Mouse (Mus musculus): ENCODE measurements around the gene Rnf144a. TPM values are rescaled to one million over a fixed set of nuclear protein-coding genes. Genes with fewer than 3 reads are reported as not detected.

Gene Rnf144a
- polyA plus RNA-seq, 1 experiment from 2014 or later: 20.1 TPM

DNA sequence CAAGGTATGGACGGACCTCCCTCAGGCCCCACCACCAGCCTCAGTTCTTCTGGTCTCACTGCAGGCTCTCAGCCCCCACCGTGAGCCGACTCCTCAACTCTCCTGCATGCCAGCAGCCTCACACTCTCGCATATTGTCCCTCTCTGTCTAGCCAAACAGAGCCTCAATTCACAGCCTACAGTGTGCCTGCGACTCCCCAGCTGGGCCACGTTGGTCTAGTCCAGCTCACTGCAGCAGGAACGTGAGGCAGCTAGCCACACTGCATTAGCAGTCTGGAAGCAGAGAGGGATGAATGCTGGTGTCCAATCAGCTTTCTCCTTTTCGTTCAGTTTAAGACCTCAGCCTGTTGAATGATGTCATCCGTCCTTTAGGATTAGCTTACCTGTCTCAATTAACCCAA is 28.1 kb downstream of the Rnf144a start:
- Histone ChIP-seq H3K9me3 (no peaks in the 10 kb centered on the region), H3K4me3 (replicated peaks) (no peak overlapping the region), H3K4me2 (replicated peaks) (no peak overlapping the region), H3K36me3 (0 out of 2 replicates have a peak, but pooled peaks cover 5% of the 10 kb centered on the region), H3K9ac (no peak overlapping the region), H3K27ac (no peak overlapping the region), H3K27me3 (replicated peaks) (no peaks in the 10 kb centered on the region), H3K4me1 (replicated peaks) (no peaks in the 10 kb centered on the region)
- 77% methylated on average over 9 of the region's 9 CpGs for WGBS
- no peak for ATAC-seq

DNA sequence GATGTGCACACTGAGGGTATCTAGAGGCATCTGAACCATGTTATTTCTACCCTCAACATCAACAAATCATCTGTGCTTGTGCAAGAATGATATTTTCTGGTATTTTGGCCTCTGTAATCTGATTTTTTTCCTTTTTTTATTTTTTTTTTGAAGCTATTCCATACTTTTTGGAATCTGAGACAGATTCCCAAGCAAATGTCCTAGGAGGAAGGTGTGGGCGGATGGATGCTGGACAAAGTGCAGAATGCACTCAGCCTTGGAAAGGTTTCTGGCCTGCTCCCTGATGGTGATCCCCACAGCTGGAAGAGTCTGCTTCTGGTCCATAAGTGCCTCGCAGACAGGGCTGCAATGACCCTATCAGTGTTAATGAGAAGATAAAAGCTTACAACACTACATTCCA is 28.9 kb downstream of the Rnf144a start:
- no peak for ATAC-seq
- WGBS: 69% methylated on average over 2 of the region's 2 CpGs
- Histone ChIP-seq H3K4me1 (replicated peaks) (no peaks in the 10 kb centered on the region), H3K4me2 (replicated peaks) (no peak overlapping the region), H3K4me3 (replicated peaks) (no peak overlapping the region), H3K36me3 (0 out of 2 replicates have a peak, but pooled peaks cover 5% of the 10 kb centered on the region), H3K27ac (no peak overlapping the region), H3K27me3 (replicated peaks) (no peaks in the 10 kb centered on the region), H3K9me3 (no peaks in the 10 kb centered on the region), H3K9ac (no peak overlapping the region)

DNA sequence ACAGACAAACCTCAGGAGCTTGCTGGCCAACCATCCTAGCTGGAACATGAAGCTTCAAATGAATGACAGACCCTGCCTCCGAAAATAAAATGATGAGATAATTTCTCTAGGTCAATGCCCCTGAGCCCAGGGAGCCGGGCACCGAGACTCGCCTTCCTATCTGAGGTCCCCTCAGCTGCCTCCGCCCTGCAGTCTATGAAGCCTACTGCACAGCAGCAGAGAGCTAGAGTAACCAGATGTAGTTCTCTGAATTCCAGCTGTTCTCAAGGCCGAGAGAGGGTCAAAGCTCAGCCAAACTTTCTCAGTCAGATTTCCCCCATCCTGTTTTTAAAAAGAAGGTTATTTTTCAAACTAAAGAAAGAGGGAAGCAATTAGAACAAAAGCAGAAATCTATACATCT is 29.3 kb downstream of the Rnf144a start:
- WGBS: 72% methylated on average over 6 of the region's 6 CpGs
- Histone ChIP-seq H3K4me1 (replicated peaks) (no peaks in the 10 kb centered on the region), H3K9me3 (no peaks in the 10 kb centered on the region), H3K4me3 (replicated peaks) (no peak overlapping the region), H3K27ac (no peak overlapping the region), H3K4me2 (replicated peaks) (no peak overlapping the region), H3K36me3 (0 out of 2 replicates have a peak, but pooled peaks cover 5% of the 10 kb centered on the region), H3K9ac (no peak overlapping the region), H3K27me3 (replicated peaks) (no peaks in the 10 kb centered on the region)
- no peak for ATAC-seq

DNA sequence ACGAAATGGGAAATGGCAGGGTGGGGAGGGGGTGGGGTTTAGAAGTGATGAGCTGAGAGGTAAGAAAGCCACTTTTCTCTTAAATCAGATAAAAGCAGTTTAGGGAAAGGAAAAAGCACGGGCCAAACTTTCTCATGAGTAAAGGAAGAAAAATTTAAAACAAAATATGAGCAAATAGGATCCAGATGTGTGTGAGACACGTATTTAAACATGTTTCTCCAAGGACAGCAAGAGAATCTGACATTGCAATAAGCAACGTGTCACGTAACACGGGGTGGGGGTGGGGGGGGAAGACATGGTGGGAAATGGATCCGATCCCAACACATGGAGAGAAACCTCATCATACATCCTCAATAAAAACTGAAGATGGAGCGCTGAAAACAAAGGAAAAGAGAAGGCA is 33.3 kb downstream of the Rnf144a start:
- WGBS: 72% methylated on average over 8 of the region's 8 CpGs
- Histone ChIP-seq H3K4me1 (replicated peaks) (no peaks in the 10 kb centered on the region), H3K4me2 (replicated peaks) (no peak overlapping the region), H3K27me3 (replicated peaks) (no peaks in the 10 kb centered on the region), H3K4me3 (replicated peaks) (no peak overlapping the region), H3K9me3 (no peaks in the 10 kb centered on the region), H3K27ac (no peak overlapping the region), H3K9ac (no peak overlapping the region), H3K36me3 (0 out of 2 replicates have a peak, but pooled peaks cover 5% of the 10 kb centered on the region)
- no peak for ATAC-seq

DNA sequence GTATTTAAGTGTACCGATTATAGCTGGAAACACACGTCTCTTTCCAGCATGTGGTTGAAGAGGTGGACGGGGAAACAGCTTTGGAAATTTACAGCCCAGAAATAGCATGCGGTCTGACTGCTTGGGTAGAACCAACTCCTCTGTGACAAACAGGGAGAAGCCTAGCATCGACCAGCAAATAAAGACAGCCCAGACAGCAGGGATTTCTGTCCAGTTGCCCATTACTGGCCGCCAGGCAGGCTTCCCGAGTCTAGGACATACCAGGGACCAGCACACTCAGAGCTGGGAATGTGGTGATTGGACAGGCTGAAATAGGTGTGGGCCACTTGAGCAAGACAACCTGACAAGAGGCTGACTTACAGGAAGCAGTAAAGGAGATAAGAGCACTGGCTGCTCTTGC is 35.3 kb downstream of the Rnf144a start:
- no peaks in the 10 kb centered on the region for H3K27me3 ChIP-seq (replicated peaks)
- no peak overlapping the region for H3K27ac ChIP-seq
- H3K4me3 ChIP-seq (replicated peaks): no peak overlapping the region
- no peak overlapping the region for H3K9ac ChIP-seq
- ATAC-seq: no peak
- 81% methylated on average over 7 of the region's 7 CpGs for WGBS
- H3K9me3 ChIP-seq: no peaks in the 10 kb centered on the region
- H3K36me3 ChIP-seq: 0 out of 2 replicates have a peak, but pooled peaks cover 5% of the 10 kb centered on the region
- no peaks in the 10 kb centered on the region for H3K4me1 ChIP-seq (replicated peaks)
- H3K4me2 ChIP-seq (replicated peaks): no peak overlapping the region

DNA sequence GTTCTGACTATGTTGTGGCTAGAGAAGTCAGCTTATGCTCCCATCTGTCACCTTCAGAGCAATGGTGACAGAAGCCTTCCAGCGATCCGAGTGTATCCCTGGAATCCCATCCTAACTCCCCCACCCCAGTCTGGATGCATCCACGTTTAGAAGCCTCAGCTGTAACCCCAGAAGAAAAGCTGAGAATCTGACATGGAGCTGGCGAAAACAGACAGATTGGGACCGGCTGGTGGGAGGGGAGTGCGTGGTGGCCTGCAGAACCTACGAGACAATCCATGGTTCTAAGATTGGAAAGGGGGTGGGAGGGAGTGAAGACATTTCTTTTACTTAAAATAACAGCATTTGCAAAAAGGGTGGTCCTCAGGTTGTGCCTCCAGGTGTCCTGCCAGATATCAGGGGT is 37.4 kb downstream of the Rnf144a start:
- 74% methylated on average over 7 of the region's 7 CpGs for WGBS
- H3K36me3 ChIP-seq: 0 out of 2 replicates have a peak, but pooled peaks cover 3% of the 10 kb centered on the region
- no peaks in the 10 kb centered on the region for H3K4me1 ChIP-seq (replicated peaks)
- H3K27me3 ChIP-seq (replicated peaks): no peaks in the 10 kb centered on the region
- H3K27ac ChIP-seq: 0 out of 2 replicates have a peak overlapping the region, but pooled peaks have one; percentile 6
- H3K9ac ChIP-seq: no peak overlapping the region
- H3K4me3 ChIP-seq (replicated peaks): no peak overlapping the region
- no peaks in the 10 kb centered on the region for H3K9me3 ChIP-seq
- ATAC-seq: no peak
- H3K4me2 ChIP-seq (replicated peaks): no peak overlapping the region

DNA sequence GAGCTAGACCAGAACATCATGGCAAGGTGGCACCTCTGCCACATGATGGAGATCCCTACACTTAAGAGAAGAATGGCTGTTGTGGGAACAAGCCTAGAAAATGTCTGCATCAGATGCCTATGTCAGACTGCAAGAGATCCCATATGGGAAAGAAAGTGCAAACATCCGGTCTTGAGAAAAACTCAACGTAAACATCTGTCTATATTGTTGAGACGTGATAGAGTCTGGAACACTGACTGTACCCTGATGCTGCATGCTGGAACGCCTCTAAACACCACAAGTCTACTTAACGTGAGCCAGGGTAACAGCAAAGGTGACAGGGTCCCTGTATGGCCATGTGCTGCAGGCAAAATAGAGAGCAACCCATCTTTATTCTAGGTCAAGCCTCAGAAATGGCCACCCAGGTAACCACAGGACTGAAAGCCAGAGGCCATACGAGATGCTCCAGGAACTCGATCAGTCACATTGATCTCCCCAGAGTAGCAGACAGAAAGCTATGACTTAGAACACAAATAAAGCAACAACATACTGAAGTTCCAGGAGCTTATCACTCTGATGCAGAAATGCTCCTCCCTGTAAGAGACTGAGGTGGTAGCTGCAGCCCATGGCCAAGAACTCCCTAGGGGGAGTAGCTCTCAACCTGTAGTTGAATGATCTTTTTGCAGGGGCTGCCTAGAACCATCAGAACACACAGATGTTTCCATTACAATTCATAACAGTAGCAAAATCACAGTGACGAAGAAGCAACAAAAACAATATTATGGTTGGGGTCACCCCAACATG is 38.3 kb downstream of the Rnf144a start:
- H3K27me3 ChIP-seq (replicated peaks): no peaks in the 10 kb centered on the region
- no peak overlapping the region for H3K4me2 ChIP-seq (replicated peaks)
- peak; percentile 41 for ATAC-seq
- H3K9ac ChIP-seq: no peak overlapping the region
- H3K27ac ChIP-seq: no peak overlapping the region
- no peaks in the 10 kb centered on the region for H3K4me1 ChIP-seq (replicated peaks)
- 66% methylated on average over 8 of the region's 8 CpGs for WGBS
- H3K36me3 ChIP-seq: 0 out of 2 replicates have a peak, but pooled peaks cover 3% of the 10 kb centered on the region
- no peaks in the 10 kb centered on the region for H3K9me3 ChIP-seq
- H3K4me3 ChIP-seq (replicated peaks): no peak overlapping the region

DNA sequence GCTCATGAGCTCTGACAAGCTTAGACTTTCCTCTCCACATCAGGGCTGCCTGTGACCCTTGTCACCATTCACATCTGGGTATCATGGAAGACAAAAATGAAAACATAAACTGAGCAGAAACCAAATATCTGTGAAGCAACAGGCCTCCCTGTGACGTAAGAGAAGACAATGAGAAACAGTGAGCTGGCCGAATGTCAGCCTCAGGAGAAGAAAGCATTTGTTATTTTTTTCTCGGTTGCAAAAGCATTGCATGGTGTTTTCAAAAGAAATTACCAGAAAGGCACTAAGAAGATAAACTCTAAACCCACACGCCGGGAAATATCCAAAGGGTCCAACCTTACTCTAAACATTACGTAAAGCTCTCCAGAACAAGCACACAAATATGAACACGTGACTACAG is 41.3 kb downstream of the Rnf144a start:
- Histone ChIP-seq H3K4me3 (replicated peaks) (no peak overlapping the region), H3K4me1 (replicated peaks) (no peaks in the 10 kb centered on the region), H3K27me3 (replicated peaks) (no peaks in the 10 kb centered on the region), H3K9me3 (no peaks in the 10 kb centered on the region), H3K9ac (no peak overlapping the region), H3K4me2 (replicated peaks) (no peak overlapping the region), H3K27ac (no peak overlapping the region), H3K36me3 (no peaks in the 10 kb centered on the region)
- no peak for ATAC-seq
- WGBS: 85% methylated on average over 7 of the region's 7 CpGs

DNA sequence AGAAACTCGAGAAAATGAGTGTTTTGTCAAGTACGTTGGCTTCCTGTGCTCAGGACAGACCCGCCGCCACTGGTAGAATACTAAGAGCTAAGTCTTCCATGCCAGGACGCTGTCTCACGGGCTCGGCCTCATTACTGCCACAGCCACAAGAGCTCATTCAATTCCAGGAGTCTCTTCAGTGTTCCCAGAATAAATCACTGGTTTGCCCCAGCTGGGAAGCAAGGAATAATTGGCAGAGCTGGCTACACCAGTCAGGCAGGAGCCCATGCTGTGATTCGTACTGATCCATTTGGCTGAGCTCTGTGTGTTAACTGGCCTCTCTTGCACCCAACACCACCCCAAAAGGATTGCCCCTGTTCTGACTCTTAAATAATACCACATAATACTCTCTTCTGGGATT is 45.0 kb downstream of the Rnf144a start:
- WGBS: 84% methylated on average over 8 of the region's 8 CpGs
- Histone ChIP-seq H3K9me3 (no peaks in the 10 kb centered on the region), H3K27me3 (replicated peaks) (no peaks in the 10 kb centered on the region), H3K4me3 (replicated peaks) (no peak overlapping the region), H3K27ac (no peak overlapping the region), H3K4me2 (replicated peaks) (no peak overlapping the region), H3K36me3 (no peaks in the 10 kb centered on the region), H3K4me1 (replicated peaks) (no peaks in the 10 kb centered on the region), H3K9ac (no peak overlapping the region)
- no peak for ATAC-seq

DNA sequence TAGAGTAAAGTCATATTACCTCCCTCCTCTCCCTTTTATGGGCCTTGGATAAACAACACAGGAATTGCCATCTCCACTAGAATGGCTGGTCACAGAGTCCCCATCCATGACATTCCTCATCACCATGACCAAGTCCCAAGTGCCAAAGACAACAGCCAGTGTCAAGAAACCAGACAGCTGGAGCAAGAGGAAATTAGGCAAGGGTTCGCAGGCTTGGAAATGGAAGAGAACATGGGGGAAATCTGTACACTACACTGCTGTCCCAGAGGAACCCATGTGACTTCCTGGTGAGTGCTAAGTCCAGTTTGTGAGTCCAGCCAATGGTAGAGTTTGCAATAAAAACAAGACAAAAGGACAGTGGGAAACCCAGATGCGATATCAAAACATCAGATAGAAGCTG is 47.7 kb downstream of the Rnf144a start:
- H3K27ac ChIP-seq: no peak overlapping the region
- H3K27me3 ChIP-seq (replicated peaks): no peaks in the 10 kb centered on the region
- 88% methylated on average over 2 of the region's 2 CpGs for WGBS
- H3K9ac ChIP-seq: no peak overlapping the region
- H3K9me3 ChIP-seq: no peaks in the 10 kb centered on the region
- no peak overlapping the region for H3K4me2 ChIP-seq (replicated peaks)
- no peaks in the 10 kb centered on the region for H3K36me3 ChIP-seq
- H3K4me1 ChIP-seq (replicated peaks): no peaks in the 10 kb centered on the region
- H3K4me3 ChIP-seq (replicated peaks): no peak overlapping the region
- no peak for ATAC-seq

DNA sequence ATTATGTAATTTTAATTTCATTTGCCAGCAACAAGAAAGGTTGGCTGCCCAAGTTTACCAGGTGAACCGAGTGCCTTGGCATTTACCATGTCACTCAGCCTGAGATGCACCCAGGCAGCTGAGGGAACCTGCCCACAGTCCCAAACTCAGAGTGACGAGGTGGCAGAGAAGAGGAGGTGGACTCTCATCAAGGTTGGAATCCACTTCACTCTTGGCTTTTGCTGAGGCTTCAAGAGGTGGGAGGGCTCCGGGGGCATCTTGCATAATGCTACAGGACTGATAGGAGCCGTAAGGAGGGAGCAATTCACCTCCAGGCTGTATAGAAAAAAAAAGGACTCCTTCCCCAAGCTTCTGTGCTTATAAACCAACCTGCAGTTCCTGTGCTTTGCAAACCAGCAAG is 48.7 kb downstream of the Rnf144a start:
- no peak for ATAC-seq
- H3K27ac ChIP-seq: no peak overlapping the region
- 89% methylated on average over 4 of the region's 4 CpGs for WGBS

DNA sequence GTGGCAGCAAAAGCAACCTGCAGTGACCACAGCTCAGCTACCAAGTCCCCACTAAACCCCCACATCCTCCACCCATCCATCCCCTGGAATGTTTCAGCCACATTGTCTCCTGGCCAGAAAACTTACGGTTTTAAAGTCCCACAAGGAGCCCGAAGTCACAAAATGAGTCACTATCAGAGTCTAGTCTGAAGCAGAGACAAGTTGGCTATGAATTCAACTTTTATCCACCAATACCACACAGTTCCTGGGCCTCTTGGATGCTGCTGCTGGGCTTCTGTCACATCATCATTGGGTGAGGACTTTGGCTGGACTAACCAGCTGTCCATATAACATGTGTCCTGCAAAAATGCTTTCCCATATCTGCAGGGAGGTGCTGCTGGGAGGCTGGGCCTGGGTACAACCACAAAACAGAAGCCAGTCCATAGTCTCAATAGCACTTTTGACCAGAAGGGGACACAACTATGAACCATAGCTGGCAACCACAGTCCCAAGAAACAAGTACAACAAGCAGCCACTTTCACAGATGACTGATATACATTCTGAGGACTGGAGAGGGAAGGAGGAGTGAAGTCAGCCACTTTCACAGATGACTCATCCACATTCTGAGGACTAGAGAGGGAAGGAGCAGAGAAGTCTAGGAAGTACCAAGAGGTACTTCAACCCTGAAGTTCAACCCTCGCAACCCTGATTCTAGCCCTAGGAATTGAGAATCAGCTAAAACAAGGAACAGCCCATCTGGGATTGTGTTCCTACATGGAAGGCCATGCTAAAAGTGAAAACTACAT is 49.3 kb downstream of the Rnf144a start:
- no peak for ATAC-seq
- no peak overlapping the region for H3K4me3 ChIP-seq (replicated peaks)
- no peak overlapping the region for H3K9ac ChIP-seq
- no peaks in the 10 kb centered on the region; the same call in 1 of the 2 replicates for H3K4me1 ChIP-seq (replicated peaks)
- no peaks in the 10 kb centered on the region for H3K9me3 ChIP-seq
- H3K36me3 ChIP-seq: no peaks in the 10 kb centered on the region
- no peak overlapping the region for H3K4me2 ChIP-seq (replicated peaks)
- H3K27me3 ChIP-seq (replicated peaks): no peaks in the 10 kb centered on the region
- 90% methylated on average over 3 of the region's 3 CpGs for WGBS
- H3K27ac ChIP-seq: no peak overlapping the region

More for the DNA sequence above, 48.7 kb downstream of the Rnf144a start:
- Histone ChIP-seq H3K9ac (no peak overlapping the region), H3K4me1 (replicated peaks) (no peaks in the 10 kb centered on the region), H3K9me3 (no peaks in the 10 kb centered on the region), H3K36me3 (no peaks in the 10 kb centered on the region), H3K27me3 (replicated peaks) (no peaks in the 10 kb centered on the region), H3K4me2 (replicated peaks) (no peak overlapping the region), H3K4me3 (replicated peaks) (no peak overlapping the region)

All from intestine, embryonic 15.5 days (tissue).